Mouse (Mus musculus): Measurements from ENCODE around the gene Amhr2.

- TF ChIP-seq CTCF (IDR thresholded peaks at IDR 0.05; ENCODE audit: control insufficient read depth, insufficient read depth, insufficient read length) (no peak), MYOD1 (IDR thresholded peaks at IDR 0.05; ENCODE audit: control insufficient read depth, insufficient read length, low read depth) (no peak), USF1 (IDR thresholded peaks at IDR 0.05; ENCODE audit: low read depth) (no peak)
These were observed 23.7 kb downstream of the Amhr2 start for GRCm38 (mm10) chr15:102468675-102469370.
